ENCODE assay signal across 21 mouse cellular contexts in genomic region chr11:67048496-67048895, GRCm38 (mm10). TPM values are rescaled to one million over a fixed set of nuclear protein-coding genes. Genes with fewer than 3 reads are reported as not detected.
DNase-seq lines count a peak whose midpoint lies in the region; ATAC-seq and TF ChIP-seq lines count a peak whose summit lies in the region.
"Had no signal": no experiment of that assay in that cellular context is flagged by ENCODE, and none has a peak within 500 bp of the region (broad histone marks: within the 10 kb centered on the region; RNA-seq: fewer than 3 reads in every experiment).

No protein-coding gene starts in this region.

- H3K9me3 ChIP-seq in E14TG2a.4 (ENCODE audit: low read length) = no peaks in the 10 kb centered on the region
- H3K9me3 ChIP-seq in neural tube, embryonic 15.5 days (replicated peaks) = no peaks in the 10 kb centered on the region
- H3K9me3 ChIP-seq: embryonic facial prominence, embryonic 10.5 days; heart, embryonic 13.5 days; hindbrain, embryonic 13.5 days had no signal

- H3K36me3 ChIP-seq in E14TG2a.4 (ENCODE audit: insufficient read depth, low read length) = peaks cover 30% of the 10 kb centered on the region
- H3K36me3 ChIP-seq in small intestine, adult 2 months (ENCODE audit: control insufficient read depth, insufficient read depth, low read length) = peaks cover 7% of the 10 kb centered on the region
- H3K36me3 ChIP-seq in kidney, adult 2 months (ENCODE audit: control insufficient read depth, insufficient read depth, low read length) = no peaks in the 10 kb centered on the region
- H3K36me3 ChIP-seq in neural tube, embryonic 15.5 days = peaks cover 22% of the 10 kb centered on the region

- H3K4me1 ChIP-seq in E14TG2a.4 (replicated peaks; ENCODE audit: low read depth, low read length) = peaks cover 83% of the 10 kb centered on the region
- H3K4me1 ChIP-seq in small intestine, adult 2 months (ENCODE audit: control insufficient read depth, insufficient read depth, insufficient read length, low read length) = peaks cover 5% of the 10 kb centered on the region; the same call in 1 of the 2 replicates
- H3K4me1 ChIP-seq in kidney, adult 2 months (ENCODE audit: control insufficient read depth, insufficient read depth, low read length) = no peaks in the 10 kb centered on the region
- peaks cover 13% of the 10 kb centered on the region for H3K4me1 ChIP-seq in neural tube, embryonic 15.5 days

- TF ChIP-seq POLR2A in small intestine, adult 2 months (IDR thresholded peaks at IDR 0.05; ENCODE audit: low read depth, low read length) = no peak
- TF ChIP-seq POLR2A in kidney, adult 2 months (IDR thresholded peaks at IDR 0.05; ENCODE audit: low read depth, low read length) = no peak

- no peak overlapping the region for H3K4me2 ChIP-seq in neural tube, embryonic 15.5 days
- H3K4me2 ChIP-seq: heart, embryonic 13.5 days; hindbrain, embryonic 13.5 days had no signal

- H3K9ac ChIP-seq in neural tube, embryonic 15.5 days (replicated peaks) = no peak overlapping the region
- H3K9ac ChIP-seq: heart, embryonic 13.5 days; hindbrain, embryonic 13.5 days had no signal

- TF ChIP-seq CTCF in E14TG2a.4 (conservative IDR thresholded peaks at IDR 0.05; ENCODE audit: low read length) = no peak
- TF ChIP-seq CTCF in small intestine, adult 2 months (IDR thresholded peaks at IDR 0.05; ENCODE audit: extremely low read depth, insufficient read length, insufficient replicate concordance, low read depth, low read length) = no peak
- TF ChIP-seq CTCF in kidney, adult 2 months (conservative IDR thresholded peaks at IDR 0.05; ENCODE audit: insufficient read depth, insufficient read length, low read depth, low read length) = no peak

- 83% methylated on average over 8 of the region's 8 CpGs for WGBS in small intestine, adult 2 months
- WGBS in kidney, adult 2 months = 84% methylated on average over 8 of the region's 8 CpGs
- WGBS in neural tube, embryonic 15.5 days = 95% methylated on average over 8 of the region's 8 CpGs

- ATAC-seq in neural tube, embryonic 15.5 days (ENCODE audit: low FRiP score) = no peak
- ATAC-seq: forebrain, embryonic 14.5 days; hindbrain, postnatal 0 days; intestine, embryonic 16.5 days had no signal

- H3K4me3 ChIP-seq in E14TG2a.4 (replicated peaks; ENCODE audit: low read length) = peak overlapping the region; percentile 58
- peak overlapping the region; percentile 25; the same call in 1 of the 2 replicates for H3K4me3 ChIP-seq in small intestine, adult 2 months (ENCODE audit: low read depth, low read length)
- H3K4me3 ChIP-seq in kidney, adult 2 months (ENCODE audit: insufficient read depth, low read depth, low read length) = no peak overlapping the region
- H3K4me3 ChIP-seq in neural tube, embryonic 15.5 days (replicated peaks) = no peak overlapping the region
- H3K4me3 ChIP-seq: embryonic facial prominence, embryonic 10.5 days; heart, embryonic 13.5 days; hindbrain, embryonic 13.5 days had no signal

- DNase-seq in CD4-positive helper T cell, adult 2 months (ENCODE audit: low read depth, low spot score) = peak; percentile 72
- peak; percentile 25 for DNase-seq in R1 (ENCODE audit: low read depth, low spot score)
- no peak for DNase-seq in kidney, adult 2 months
- DNase-seq in left cerebral cortex, adult 11 months (ENCODE audit: low spot score) = no peak
- DNase-seq: adrenal gland, postnatal 14 days; B cell, adult 2 months; cerebellum, adult 11-12 months; cerebellum, adult 9-10 months; gastrocnemius, postnatal 36 days; heart, adult 11 months; heart, postnatal 4 days; kidney, adult 8-10 months had no signal

- no peaks in the 10 kb centered on the region for H3K27me3 ChIP-seq in E14TG2a.4 (ENCODE audit: insufficient read depth, low read length)
- H3K27me3 ChIP-seq in small intestine, adult 2 months (ENCODE audit: control insufficient read depth, insufficient read depth, low read length) = no peaks in the 10 kb centered on the region
- no peaks in the 10 kb centered on the region for H3K27me3 ChIP-seq in kidney, adult 2 months (replicated peaks; ENCODE audit: control insufficient read depth, insufficient read depth, low read length)
- H3K27me3 ChIP-seq in neural tube, embryonic 15.5 days (replicated peaks) = no peaks in the 10 kb centered on the region
- H3K27me3 ChIP-seq: heart, embryonic 13.5 days; hindbrain, embryonic 13.5 days had no signal

- 0 out of 2 replicates have a peak overlapping the region, but pooled peaks have one; percentile 7 for H3K27ac ChIP-seq in small intestine, adult 2 months (ENCODE audit: insufficient read depth, low read depth, low read length)
- no peak overlapping the region for H3K27ac ChIP-seq in kidney, adult 2 months (ENCODE audit: insufficient read depth, low read depth, low read length)
- no peak overlapping the region for H3K27ac ChIP-seq in neural tube, embryonic 15.5 days (replicated peaks)
- H3K27ac ChIP-seq: embryonic facial prominence, embryonic 10.5 days; heart, embryonic 13.5 days; hindbrain, embryonic 13.5 days; hindbrain, postnatal 0 days had no signal

RNA-seq across cellular contexts. Expression of gene Adprm, which starts 3.9 kb away (rescaled TPM):
- polyA plus RNA-seq in small intestine, adult 2 months (2012; rRNA removed) = 5.2 and 18.2 TPM in 2 replicates
- polyA plus RNA-seq in kidney, adult 2 months (2012; rRNA removed) = 15.1 and 19.0 TPM in 2 replicates
- polyA plus RNA-seq in neural tube, embryonic 15.5 days (2015; fragmentation: Nextera tagmentation; extraction: Ambion mirVana) = 31.5 and 31.7 TPM in 2 replicates

RNA-seq across cellular contexts. Expression of gene Sco1, which starts 4.0 kb away (rescaled TPM):
- polyA plus RNA-seq in small intestine, adult 2 months (2012; rRNA removed) = 5.6 and 10.7 TPM in 2 replicates
- 4.5 and 5.8 TPM in 2 replicates for polyA plus RNA-seq in kidney, adult 2 months (2012; rRNA removed)
- polyA plus RNA-seq in neural tube, embryonic 15.5 days (2015; fragmentation: Nextera tagmentation; extraction: Ambion mirVana) = 12.3 and 12.7 TPM in 2 replicates

RNA-seq across cellular contexts. Expression of gene Tmem220, which starts 23.5 kb away (rescaled TPM):
- 2.7 and 3.6 TPM in 2 replicates for polyA plus RNA-seq in small intestine, adult 2 months (2012; rRNA removed)
- 6.4 and 7.5 TPM in 2 replicates for polyA plus RNA-seq in kidney, adult 2 months (2012; rRNA removed)
- 0.51 and 0.59 TPM in 2 replicates for polyA plus RNA-seq in neural tube, embryonic 15.5 days (2015; fragmentation: Nextera tagmentation; extraction: Ambion mirVana)

RNA-seq across cellular contexts. Expression of gene Myh3, which starts 29.6 kb away (rescaled TPM):
- 0.01 and 0.06 TPM in 2 replicates for polyA plus RNA-seq in small intestine, adult 2 months (2012; rRNA removed)
- polyA plus RNA-seq in kidney, adult 2 months (2012; rRNA removed) = 0.01 and 0.02 TPM in 2 replicates
- 8.3 and 13.4 TPM in 2 replicates for polyA plus RNA-seq in neural tube, embryonic 15.5 days (2015; fragmentation: Nextera tagmentation; extraction: Ambion mirVana)

Comparison
In these comparisons a context has a peak if more than half of its experiments do, and no peak if none do; other contexts are left out.
1. DNase-seq: peak in CD4-positive helper T cell, adult 2 months (single experiment) and R1 (single experiment); none in kidney, adult 2 months (single experiment) and left cerebral cortex, adult 11 months (single experiment).
2. H3K4me3 ChIP-seq: peak in E14TG2a.4 (single experiment) and small intestine, adult 2 months (single experiment); none in kidney, adult 2 months (single experiment) and neural tube, embryonic 15.5 days (single experiment).